Comparison of ENCODE assay signal across 8 mouse cellular contexts in the genomic region with DNA sequence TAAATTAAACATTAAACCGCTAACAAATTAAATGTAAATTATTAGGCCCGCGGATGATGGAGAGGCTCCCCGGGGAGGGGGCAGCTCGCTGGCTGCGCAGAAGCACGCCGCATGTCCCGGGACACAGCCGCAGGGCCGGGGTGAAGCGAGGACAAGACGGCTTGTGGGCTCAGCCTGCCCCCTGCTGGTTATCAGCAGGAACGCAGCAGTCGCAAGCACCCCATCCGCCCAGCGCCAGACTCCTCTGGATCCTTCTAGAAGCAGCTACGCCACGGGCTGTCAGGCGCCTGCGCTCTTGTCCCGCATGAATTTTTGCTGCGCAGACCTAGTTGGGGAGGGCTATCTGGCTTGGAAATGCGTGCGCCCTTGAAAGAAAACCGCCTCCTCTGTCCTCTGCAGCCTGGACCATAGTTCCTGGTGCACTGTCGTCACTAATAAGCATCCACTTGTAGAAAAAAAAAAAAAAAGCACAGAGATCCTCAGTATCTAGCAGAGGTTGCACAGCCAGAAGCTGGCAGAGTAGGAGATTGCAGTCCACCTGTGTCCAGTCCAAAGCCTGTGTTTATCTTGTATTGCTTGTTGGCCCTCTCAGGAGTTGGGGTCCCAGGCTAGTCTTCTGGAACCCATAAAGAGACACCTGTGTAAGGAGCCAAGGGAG.
DNase-seq lines count a peak whose midpoint lies in the region; ATAC-seq and TF ChIP-seq lines count a peak whose summit lies in the region.

No protein-coding gene starts in this region.

- POLR2A ChIA-PET in Patski (lab: Charles Lee): no interaction called here

- peak; percentile 75 for ATAC-seq in Patski
- ATAC-seq in hindbrain, embryonic 15.5 days (ENCODE audit: low FRiP score, low read depth): peak; percentile 68

- WGBS in hindbrain, embryonic 15.5 days: 3% methylated on average over 27 of the region's 27 CpGs

- no peak for DNase-seq in Patski (ENCODE audit: low read depth, low spot score)
- DNase-seq in cerebellum, postnatal 25 days: peak; percentile 82 to 87
- DNase-seq in frontal cortex, postnatal 36 days (ENCODE audit: low spot score in 2 of 2): peak; percentile 84 to 86
- peak; percentile 86 to 89 for DNase-seq in layer of hippocampus, postnatal 36 days
- DNase-seq in lung, postnatal 4 days: peak; percentile 87 to 89
- DNase-seq in right cerebral cortex, adult 18-20 months: peak; percentile 87
- peak; percentile 48 for DNase-seq in urinary bladder, postnatal 10 days (ENCODE audit: low spot score)

- no peak overlapping the region for H3K4me3 ChIP-seq in hindbrain, embryonic 15.5 days

- in situ Hi-C loops in Patski (cut with MboI; ENCODE audit: low pct_unique_long_range_greater_than_20kb): loop anchor here (5.0 to 25.0 kb wide), 4 partner anchors 171 to 939 kb away; no protein-coding TSS in a partner anchor

- peaks cover 6% of the 10 kb centered on the region for H3K27me3 ChIP-seq in Patski
- H3K27me3 ChIP-seq in hindbrain, embryonic 15.5 days: peaks cover 19% of the 10 kb centered on the region; the same call in 1 of the 2 replicates

- no peaks in the 10 kb centered on the region for H3K36me3 ChIP-seq in hindbrain, embryonic 15.5 days

- H3K4me1 ChIP-seq in hindbrain, embryonic 15.5 days (replicated peaks): peaks cover 33% of the 10 kb centered on the region

- no peak for TF ChIP-seq CTCF in Patski (IDR thresholded peaks at IDR 0.05)

- no peaks in the 10 kb centered on the region for H3K9me3 ChIP-seq in hindbrain, embryonic 15.5 days

- H3K9ac ChIP-seq in hindbrain, embryonic 15.5 days: no peak overlapping the region

- peak overlapping the region; percentile 51 for H3K4me2 ChIP-seq in hindbrain, embryonic 15.5 days

- H3K27ac ChIP-seq in hindbrain, embryonic 15.5 days (replicated peaks): no peak overlapping the region

- CTCF ChIA-PET in Patski (lab: Charles Lee): interaction anchor here (0.9 to 1.1 kb wide), 4 partner anchors 9 to 364 kb away, joined by 3 to 4 read pairs (median 3); no protein-coding TSS in a partner anchor
